Mouse (Mus musculus) mouse embryonic stem cell (cell line): Measurements from ENCODE around the gene Ndufa11.

Experiments used
- in situ Hi-C, 2 experiments: fragments of 300-500 bp; cut with MboI; formaldehyde crosslinking; loops; 1 replicate in 1 of 2; 3 replicates in 1 of 2; pipeline ENCODE4 v1.14.3; 2019 to 2020; ENCODE audit warnings: low sequenced_read_pairs in 2 of 2, low pct_unique_long_range_greater_than_20kb in 1 of 2, mixed read lengths in 1 of 2; ENCODE audit not compliant: unreplicated experiment in 1 of 2

Ndufa11 gene

DNA sequence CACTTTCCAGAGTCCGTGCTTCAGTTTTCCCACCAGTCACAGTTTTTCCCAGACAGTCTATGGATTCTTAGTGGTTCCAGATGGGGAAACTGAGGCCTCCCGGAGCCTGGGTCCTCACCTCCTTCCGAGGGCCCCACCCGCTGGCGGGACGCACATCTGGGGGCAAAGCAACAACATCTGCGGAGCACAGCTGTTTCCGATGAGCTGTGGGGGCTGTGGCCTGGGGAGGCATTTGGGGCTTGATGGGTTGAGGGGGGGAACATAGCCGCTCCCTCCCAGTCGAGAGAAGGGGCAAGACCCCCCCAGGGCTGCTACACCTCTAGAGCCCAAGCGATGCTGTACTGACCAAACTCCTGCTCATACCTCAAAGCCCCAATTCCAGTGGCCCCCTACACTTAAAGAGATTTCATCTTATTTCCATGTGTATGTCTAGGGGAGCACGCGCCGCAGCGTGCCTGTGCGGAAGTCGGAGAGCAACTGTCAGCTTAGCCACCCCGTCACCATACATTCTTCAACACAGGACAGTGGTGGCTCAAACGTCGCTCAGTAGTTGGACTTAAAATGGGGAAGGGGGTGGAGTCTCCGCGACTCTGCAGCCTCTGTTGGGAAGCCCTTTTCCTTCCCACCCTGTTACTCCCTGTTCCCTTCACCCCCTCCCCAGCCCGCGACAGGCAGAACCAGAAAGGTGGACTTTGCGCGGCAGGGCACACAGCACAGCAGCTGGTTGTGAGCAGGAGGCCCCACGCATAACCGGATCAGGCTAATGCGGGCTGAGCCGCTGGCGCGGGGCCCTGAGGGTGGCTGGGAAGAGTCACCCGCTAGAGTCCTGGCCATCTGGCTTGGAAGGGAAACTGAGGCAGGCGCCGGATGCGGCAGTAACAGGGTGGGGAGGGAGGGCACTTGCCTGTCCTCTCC is 37.0 kb downstream of the Ndufa11 start:
- in situ Hi-C loops, result no loop called here

DNA sequence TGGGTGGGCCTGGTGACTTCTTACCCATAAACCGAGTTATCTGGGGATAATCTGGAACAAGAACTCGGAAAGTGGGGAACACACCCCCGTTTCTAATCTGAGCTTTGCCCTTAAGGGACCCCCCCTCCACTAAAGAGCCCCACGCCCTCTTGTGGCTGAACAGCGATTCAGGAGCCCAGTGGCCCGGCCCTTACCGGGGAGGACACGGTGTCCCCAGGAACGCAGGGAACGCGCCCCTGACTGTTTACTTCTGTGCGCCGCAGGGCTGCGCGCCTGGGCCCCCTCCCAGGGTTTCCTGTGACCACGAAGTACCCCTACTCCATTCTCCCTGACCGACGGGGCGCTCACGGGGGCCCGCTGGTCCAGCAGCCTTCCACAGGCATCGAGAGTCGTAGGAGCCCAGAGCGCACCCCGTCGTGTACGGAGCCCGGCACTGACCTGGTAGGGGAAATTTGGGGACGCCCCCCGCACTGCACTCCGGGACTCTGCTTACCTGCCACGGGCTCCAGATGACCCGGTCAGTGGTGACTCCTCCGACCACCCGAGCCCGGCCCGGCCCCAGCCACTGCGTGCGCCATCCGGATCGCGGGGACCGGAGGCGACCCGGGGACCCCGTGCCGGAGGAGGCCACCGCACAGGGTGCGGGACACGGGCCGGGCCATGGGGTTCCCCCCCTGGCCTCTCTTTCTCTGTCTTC is 39.3 kb downstream of the Ndufa11 start:
- in situ Hi-C loops, result no loop called here

DNA sequence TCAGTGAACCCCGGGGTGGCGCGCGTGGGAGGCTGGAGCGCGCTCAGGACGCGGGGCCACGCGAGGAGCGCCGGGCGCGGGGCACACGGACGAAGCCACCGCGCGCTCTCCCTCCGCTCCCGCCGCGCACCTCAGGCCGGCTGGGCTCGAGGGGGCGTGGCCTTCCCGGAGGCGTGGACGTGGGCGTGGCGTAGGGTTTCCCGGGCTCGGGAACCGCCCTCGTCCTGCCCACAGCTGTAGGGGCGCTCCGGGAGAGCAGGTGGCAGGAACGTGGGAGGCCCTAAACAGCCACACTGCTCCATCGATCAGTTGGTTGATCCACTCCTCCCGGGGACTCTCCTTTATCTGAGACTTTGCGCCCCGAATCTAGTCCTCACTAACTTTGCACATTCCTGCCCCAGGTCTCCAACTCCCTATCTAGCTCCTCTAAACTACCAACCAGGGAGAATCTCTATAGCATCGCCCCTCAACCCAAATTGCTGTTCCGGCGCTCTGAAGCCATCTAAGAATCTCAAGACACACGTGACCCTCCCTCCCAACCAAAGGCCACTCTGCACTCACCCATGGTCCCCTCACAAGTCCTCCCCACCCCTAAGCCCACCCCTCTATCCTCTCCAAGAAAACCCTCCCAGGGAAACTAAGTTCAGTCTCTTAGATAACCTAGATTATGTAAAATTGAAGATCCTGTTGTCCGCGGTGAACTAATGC is 40.0 kb downstream of the Ndufa11 start, which contains the start of gene Nrtn:
Gene Nrtn (minus strand): TSS at position 115 of the 708 bp plus-strand sequence.
- in situ Hi-C loops, result no loop called here

DNA sequence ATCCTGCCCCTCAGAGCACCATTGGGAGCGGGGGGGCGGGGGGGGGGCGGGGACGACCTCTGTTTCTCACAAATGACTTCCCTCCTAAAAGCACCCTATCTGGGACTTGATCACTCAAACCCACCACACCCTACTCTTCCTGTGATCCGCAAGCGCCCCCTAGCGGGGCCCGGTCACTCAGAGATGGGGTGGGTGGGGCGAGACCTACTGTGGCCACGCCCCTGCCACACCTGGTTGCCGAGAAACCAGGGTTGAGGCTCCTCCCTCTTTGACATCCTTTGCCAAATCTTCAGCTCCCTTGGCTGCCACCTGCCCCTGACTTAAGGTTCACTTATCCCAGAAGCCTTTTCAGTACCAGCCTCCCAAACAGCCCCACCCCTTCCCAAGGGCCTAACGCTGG is 40.6 kb downstream of the Ndufa11 start:
- in situ Hi-C loops, result no loop called here

DNA sequence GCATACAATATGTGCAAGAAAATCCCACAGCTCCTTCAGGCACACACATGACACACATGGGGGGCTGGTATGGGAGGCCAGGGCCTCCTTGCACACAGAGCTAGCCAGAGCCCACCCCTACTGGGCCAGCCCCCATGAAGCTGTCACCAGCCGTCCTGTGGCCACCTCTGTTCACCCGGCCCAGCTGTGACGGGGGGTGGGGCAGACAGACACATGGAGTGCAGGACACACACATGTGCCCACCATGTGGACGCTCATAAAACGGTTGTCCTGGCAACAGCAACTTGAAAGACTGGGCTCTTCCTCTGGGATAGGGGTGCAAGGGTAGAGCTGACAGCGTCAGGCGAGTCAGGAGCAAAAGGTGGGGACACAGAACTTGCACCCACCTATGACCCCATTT is 41.7 kb downstream of the Ndufa11 start:
- in situ Hi-C loops, result no loop called here

DNA sequence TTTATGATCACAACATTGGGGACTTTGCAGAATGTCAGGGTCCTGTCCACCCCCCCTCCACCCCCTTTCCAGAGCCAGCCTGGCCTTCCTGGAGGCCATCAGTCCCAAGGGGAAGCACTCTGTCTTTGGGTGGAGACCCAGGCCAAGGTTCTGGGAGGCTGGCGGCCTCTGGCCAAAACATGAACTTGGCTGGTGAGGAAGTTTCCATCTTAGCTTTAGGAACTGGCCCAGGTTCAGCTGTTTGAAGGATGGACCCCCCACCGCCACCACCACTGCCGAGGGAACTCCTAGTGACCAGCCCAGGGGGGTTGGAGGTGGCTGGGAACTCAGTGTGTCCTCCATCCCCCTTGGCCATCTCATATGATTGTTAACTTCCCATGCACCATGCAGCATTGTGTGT is 43.5 kb downstream of the Ndufa11 start:
- in situ Hi-C loops, result no loop called here

DNA sequence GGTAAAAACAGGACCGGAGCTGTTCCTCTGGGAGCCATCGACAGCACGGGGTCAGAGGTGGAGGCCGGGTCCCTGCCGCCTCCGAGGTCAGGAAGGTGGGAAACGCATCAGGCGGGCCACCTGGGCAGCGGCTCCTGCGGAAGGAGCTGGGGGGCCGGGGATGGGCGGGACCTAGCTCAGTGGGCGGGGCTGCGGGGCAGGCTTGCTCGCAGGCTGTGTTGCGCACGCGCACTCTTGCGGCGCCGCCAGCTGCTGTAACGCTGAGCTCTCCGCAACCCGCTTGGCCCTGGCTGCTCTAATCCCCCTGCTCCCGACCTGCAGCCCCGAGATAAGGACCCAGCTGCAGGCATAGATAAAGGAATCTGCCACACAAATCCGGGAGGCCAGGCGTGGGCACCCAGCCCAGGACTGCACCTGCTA is 44.4 kb downstream of the Ndufa11 start:
- in situ Hi-C loops, result no loop called here

DNA sequence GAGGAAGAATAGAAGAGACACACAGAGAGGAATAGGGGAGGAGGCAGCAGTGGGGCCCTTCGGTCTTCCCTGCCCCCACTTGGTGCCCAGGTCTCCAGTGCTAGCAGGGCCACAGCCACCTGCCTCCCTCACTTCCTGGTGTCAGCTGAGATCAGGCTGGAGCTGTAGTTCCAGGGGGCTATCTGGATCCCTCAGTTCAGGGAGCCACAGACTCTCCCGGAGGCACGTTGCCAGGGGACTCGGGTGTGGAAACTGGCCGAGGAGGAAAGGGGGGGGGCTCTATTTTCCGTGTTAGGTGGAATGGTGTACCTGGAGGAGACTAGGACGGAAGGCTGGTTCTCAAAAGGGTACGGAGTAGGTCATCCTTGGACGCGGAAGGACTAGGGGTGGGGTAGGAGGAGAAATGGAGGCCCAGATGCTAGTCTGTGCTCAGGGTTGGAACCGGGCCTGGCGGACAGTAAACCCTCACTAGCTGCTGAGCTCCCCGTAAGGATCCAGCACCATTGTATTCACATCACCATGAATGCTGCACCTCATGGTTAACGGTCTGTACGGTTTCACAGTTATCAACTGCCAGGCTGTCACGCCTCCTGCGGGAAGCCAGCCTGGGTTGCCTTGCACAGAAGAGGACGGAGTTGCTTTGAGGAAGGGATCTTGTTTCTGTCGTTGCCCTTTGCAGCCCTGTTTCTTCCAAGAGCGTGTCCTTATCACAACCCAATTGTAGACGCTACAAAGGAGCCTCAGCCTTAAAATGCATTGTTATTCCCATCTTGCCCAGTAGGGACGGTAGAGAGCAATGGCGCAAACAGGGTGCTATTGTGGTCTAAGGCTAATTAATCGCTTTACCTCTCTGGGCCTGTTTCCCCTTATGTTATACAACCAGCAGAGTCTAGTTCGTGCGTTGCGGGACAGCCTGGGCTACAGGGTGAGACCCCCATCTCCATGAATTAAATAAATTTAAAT is 45.5 kb downstream of the Ndufa11 start:
- in situ Hi-C loops, result no loop called here

DNA sequence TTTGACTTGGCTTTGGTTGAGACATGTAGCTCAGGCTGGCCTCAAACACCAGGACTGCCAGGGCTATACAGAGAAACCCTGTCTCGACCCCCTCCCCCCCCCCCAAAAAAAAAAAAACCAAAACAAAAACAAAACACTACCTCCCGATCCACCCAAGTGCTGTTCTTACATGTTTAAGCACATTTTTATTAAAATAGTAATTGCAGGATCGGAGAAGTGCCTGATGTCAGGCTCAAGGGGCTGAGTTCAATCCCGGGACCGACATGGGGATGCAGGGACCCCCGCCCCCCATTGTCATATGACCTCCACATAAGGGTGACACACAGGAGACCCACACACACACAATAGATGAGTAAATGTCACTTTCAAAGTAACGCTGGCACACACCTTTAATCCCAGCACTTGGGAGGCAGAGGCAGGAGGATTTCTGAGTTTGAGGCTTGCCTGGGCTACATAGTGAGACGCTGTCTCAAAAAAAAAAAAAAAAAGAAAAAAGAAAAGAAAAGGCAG is 46.2 kb downstream of the Ndufa11 start:
- in situ Hi-C loops, result no loop called here

DNA sequence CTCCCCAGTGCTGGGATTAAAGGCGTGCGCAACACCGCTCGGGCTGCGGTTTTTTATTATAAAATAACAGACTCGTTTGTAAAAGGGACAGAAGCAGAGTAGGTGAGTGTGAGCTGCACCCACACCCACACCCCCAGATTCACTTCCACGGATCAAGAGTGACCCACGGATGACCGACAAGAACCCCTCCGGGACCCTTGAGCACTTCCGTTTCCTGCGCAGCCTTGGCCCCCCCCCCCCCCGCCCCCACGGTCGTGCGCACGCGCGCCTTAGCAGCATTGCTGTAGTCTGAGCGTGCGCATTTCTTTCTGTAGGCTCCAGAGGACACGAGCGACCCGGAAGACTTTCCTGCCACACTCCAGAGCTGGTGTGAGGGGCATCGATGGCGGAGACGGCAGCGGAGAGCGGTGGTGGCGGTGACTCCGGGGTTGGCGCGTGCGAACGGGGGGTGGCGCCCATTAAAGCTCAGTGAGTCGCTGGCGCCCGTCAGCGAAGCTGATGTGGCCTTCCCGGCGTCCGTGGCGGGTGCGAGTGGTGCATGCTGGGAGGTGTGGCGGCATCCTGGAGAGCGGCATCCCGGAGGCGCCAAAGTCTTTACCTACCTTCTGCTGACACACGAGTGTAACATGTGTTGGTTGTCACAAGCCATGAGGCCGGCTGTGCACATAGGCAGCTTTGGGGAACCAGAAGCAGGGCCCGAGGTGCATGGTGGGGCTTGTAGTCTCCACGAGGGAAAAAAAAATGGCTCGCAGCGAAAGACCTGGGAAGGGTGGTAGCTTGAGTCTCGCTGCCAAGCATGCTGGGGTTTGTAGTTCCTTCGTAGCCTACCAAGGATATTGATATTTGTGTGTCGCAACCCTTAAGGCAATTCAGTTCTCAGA is 47.1 kb downstream of the Ndufa11 start, which contains the start of gene Dus3l:
Gene Dus3l (plus strand): TSS at position 284 of the 881 bp plus-strand sequence.
- in situ Hi-C loops, result no loop called here

DNA sequence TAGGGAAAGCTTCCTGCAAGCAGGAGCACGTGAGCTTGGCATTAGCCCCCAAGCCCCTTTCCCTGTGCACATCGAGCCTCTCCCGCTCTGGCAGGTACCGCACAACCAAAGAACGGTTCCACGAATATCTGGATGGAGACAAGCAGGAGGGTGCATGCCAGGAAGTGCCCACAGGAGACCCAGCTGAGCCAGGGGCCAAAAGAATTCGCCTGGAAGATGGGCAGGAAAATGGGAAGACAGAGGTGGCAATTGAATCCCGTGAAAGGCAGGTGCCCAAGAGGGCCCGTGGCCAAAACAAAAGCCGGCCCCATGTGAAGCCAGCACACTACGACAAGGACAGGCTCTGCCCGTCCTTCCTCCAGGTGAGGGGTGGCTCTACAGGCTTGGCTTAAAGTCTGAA is 47.9 kb downstream of the Ndufa11 start:
- in situ Hi-C loops, result no loop called here

DNA sequence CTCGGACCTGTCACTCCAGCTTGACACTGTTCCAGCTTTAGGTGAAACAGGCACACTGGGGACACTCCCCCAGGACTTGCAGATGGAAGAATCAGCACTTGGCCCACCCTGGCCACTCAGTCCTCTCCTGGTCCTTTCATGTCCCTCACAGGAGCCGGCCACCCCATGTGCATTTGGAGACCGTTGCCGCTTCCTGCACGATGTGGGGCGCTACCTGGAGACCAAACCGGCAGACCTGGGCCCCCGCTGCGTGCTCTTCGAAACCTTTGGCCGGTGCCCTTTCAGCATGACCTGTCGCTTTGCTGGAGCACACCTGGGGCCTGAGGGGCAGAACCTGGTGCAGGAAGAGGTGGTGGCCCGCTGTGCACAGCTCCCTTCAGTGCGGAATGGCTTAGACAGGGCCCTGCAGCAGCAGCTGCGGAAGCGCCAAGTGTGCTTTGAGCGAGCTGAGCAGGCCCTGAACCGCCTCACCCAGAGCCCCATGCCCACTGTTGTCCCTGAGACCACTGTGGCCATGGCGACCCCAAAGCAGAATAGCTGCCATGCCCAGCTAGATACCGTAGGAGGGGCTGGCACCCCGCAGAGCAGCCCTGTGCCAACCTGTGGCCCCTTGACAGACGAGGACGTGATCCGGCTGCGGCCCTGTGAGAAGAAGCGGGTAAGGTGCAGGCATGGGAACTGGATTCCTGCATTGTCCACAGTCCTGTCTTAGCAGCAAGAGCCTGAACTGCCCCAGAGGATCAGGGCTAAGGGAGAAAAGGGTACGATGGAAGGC is 49.3 kb downstream of the Ndufa11 start:
- in situ Hi-C loops, result no loop called here

DNA sequence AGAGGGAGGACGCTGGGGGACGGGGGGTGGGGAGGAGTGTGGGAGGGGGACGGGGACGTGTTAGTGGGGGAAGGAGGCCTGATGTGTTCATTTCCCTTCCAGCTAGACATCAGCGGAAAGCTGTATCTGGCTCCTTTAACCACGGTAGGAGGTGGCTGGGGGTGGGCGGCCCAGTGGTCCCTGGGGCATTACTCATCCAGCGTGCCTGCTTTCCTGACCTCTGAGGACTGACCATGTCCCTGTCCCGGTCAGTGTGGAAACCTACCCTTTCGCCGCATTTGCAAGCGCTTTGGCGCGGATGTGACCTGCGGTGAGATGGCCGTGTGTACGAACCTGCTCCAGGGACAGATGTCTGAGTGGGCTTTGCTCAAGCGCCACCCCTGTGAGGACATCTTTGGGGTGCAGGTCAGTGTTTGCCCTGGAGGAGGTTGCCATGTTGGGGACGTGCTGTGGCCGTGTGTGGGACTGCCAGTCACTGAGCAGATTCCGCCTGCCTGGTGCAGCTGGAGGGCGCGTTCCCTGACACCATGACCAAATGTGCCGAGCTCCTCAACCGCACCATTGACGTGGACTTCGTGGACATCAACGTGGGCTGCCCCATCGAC is 50.1 kb downstream of the Ndufa11 start:
- in situ Hi-C loops, result no loop called here

DNA sequence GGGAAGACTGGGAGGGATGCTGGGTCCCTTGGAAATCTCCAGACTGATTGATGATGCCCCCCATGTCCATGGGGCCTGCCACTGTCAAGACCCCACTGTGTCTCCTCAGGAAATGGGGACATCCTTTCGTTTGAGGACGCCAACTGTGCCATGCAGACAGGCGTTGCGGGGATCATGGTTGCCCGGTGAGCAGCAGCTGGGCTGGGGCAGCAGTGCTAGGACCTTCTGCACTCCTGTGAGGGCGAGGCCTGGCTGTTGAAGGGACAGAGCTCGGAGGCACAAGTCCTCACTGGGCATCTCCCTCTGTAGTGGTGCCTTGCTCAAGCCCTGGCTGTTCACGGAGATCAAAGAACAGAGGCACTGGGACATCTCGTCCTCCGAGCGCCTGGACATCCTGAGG is 51.4 kb downstream of the Ndufa11 start:
- in situ Hi-C loops, result no loop called here

DNA sequence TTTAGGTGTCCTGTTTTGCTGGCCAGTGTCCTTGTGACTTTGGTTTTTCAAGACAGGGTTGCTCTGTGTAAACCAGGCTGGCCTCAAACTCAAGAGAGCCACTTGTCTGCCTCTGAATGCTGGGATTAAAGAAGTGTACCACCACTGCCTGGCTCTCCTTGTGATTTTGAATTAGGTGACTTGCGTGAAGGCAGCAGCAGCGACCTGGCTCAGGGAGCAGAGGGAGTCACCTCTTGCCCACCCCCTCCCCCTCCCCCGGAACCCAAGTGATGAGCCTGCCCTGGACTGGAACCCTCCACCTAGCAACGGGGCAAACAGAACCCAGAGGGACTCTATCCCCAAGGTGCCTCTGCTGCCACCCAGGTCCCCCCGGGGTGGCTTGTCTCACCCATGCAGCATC is 52.4 kb downstream of the Ndufa11 start, which contains the start of gene Prr22:
Gene Prr22 (plus strand): TSS at position 301 of the 400 bp plus-strand sequence.
- in situ Hi-C loops, result no loop called here
